Mouse (Mus musculus): ENCODE measurements around the gene Gpr137c. TPM values are rescaled to one million over a fixed set of nuclear protein-coding genes. Genes with fewer than 3 reads are reported as not detected.

The Gpr137c gene
- polyA plus RNA-seq, 1 experiment from 2014 or later, result 1.4 TPM

DNA sequence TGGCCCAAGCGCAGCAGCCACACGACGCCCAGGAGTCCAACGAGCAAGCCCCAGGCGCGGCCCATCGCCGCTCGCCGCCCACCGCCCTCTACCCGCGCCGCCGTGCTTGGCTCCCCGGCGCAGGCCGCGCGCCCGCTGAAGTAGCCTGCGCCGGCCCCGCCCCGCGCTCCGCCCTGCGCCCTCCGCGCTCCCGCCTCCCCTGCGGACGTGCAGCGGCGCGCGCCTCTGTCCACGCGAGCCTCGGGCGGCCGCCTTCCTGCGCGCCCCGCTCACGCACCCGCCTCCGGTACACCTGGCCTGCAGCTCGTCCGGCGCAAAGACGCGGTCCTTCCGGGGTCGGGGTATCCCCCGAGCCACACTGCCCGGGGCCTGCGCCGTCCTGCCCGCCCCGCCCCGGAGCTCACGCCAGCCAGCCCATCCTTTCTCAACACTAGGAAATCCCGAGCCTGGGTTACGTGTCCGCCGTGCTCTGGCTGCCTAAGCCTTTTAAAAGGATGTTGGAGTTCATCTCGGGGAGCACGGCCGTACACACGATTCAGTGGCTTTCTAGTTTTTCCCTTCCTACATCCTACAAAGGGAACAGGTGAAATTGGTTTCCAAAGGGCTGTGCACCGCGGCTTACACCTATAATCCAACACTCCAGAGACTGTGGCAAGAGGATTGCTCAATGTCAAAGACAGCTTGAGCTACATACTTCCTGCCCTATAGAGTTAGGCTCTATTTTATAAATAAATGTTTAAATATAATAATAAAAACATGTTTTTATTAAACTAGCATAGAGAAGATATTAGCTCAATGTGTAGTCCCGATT lies 99.1 kb downstream of the Gpr137c start, which contains the start of gene Ero1l:
Ero1l (minus strand) TSS at position 346 of the 811 bp plus-strand sequence.
- Histone ChIP-seq H3K4me3 (ENCODE audit: low read depth, low read length) (peak within 1 kb of the TSS; percentile 88), H3K36me3 (ENCODE audit: control insufficient read depth, insufficient read depth) (no peaks in the 10 kb centered on the region), H3K4me2 (replicated peaks; ENCODE audit: low read depth) (peak within 1 kb of the TSS; percentile 83), H3K9ac (ENCODE audit: low read depth, low read length) (peak within 1 kb of the TSS; percentile 88), H3K4me1 (replicated peaks; ENCODE audit: control insufficient read depth, insufficient read depth, low read length) (peaks cover 17% of the 10 kb centered on the region), H3K27me3 (replicated peaks; ENCODE audit: control insufficient read depth, insufficient read depth, low read length) (no peaks in the 10 kb centered on the region), H3K27ac (ENCODE audit: low read depth, low read length) (peak within 1 kb of the TSS; percentile 94), H3K9me3 (ENCODE audit: control insufficient read depth) (no peaks in the 10 kb centered on the region)
- no peak for TF ChIP-seq CTCF (IDR thresholded peaks at IDR 0.05; ENCODE audit: low read depth)
- ATAC-seq, result peak; percentile 90
- 2% methylated on average over 74 of the region's 74 CpGs for WGBS

DNA sequence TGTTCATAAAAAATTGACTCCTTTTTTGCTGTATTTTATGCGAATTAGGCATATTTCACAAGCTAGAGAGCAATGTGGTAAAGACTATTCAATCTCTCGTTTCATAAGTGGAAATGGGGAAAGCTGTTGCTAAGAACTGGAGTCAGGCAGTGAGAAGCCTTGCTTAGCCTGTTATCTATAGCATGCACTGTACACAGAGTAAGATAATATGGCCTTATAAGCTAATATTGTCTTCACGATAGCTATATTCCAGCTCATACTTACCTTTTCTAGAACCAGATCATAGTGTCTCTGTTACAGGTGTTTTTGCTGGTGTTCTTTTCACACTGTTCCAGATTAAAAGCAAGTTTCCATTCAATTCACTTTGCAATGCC lies 99.7 kb downstream of the Gpr137c start:
- Histone ChIP-seq H3K4me3 (ENCODE audit: low read depth, low read length) (no peak overlapping the region), H3K36me3 (ENCODE audit: control insufficient read depth, insufficient read depth) (no peaks in the 10 kb centered on the region), H3K27ac (ENCODE audit: low read depth, low read length) (peak overlapping the region; percentile 94; the same call in 1 of the 2 replicates), H3K9me3 (ENCODE audit: control insufficient read depth) (no peaks in the 10 kb centered on the region), H3K9ac (ENCODE audit: low read depth, low read length) (no peak overlapping the region), H3K4me1 (replicated peaks; ENCODE audit: control insufficient read depth, insufficient read depth, low read length) (peaks cover 17% of the 10 kb centered on the region), H3K4me2 (replicated peaks; ENCODE audit: low read depth) (peak overlapping the region; percentile 83; the same call in 1 of the 2 replicates), H3K27me3 (replicated peaks; ENCODE audit: control insufficient read depth, insufficient read depth, low read length) (no peaks in the 10 kb centered on the region)
- TF ChIP-seq CTCF (IDR thresholded peaks at IDR 0.05; ENCODE audit: low read depth), result no peak
- WGBS, result 45% methylated on average over 3 of the region's 3 CpGs
- no peak for ATAC-seq

DNA sequence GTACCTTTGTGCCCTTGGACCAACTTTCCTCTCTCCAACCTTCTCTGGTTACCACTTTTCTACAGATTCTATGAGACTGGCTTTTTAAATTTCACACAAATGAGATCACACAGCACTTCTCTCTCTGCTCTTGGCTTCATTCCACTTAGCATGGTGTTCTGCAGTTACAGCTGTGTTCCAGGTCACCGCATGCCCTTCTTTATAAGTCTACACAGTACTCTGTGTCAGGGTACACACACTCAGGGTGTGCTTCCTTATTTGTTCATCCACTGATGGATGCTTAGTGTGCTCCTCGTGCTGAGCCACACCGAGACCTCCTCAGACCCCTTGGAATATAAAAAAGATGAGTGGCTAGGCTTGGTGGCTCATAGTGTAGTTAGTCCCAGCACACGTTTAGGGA lies 100.6 kb downstream of the Gpr137c start:
- no peak overlapping the region for H3K4me3 ChIP-seq (ENCODE audit: low read depth, low read length)
- H3K9me3 ChIP-seq (ENCODE audit: control insufficient read depth), result no peaks in the 10 kb centered on the region
- ATAC-seq, result no peak
- no peaks in the 10 kb centered on the region for H3K36me3 ChIP-seq (ENCODE audit: control insufficient read depth, insufficient read depth)
- no peak overlapping the region for H3K9ac ChIP-seq (ENCODE audit: low read depth, low read length)
- TF ChIP-seq CTCF (IDR thresholded peaks at IDR 0.05; ENCODE audit: low read depth), result no peak
- H3K4me2 ChIP-seq (replicated peaks; ENCODE audit: low read depth), result no peak overlapping the region
- 79% methylated on average over 4 of the region's 4 CpGs for WGBS
- peaks cover 17% of the 10 kb centered on the region for H3K4me1 ChIP-seq (replicated peaks; ENCODE audit: control insufficient read depth, insufficient read depth, low read length)
- H3K27me3 ChIP-seq (replicated peaks; ENCODE audit: control insufficient read depth, insufficient read depth, low read length), result no peaks in the 10 kb centered on the region
- no peak overlapping the region for H3K27ac ChIP-seq (ENCODE audit: low read depth, low read length)

DNA sequence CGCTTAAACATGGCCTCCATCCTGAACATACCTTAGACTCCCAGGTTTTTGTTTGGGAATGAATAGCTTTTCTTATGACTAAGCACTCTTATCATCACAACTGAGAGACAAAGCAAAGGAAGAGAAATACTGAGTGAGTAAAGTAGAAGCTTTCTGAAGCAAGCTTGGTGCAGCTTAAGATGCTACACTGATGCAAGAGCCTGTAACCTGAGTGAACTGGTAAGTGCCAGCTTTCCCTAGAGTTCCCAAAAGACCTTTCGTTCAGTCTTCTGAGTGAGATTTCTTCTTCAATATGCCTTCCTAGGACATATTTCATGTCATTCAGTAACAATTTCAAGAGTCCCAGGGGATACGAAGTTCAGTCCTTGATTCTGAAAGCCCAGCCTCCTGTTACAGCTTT lies 101.5 kb downstream of the Gpr137c start:
- TF ChIP-seq CTCF (IDR thresholded peaks at IDR 0.05; ENCODE audit: low read depth), result no peak
- Histone ChIP-seq H3K9me3 (ENCODE audit: control insufficient read depth) (no peaks in the 10 kb centered on the region), H3K4me3 (ENCODE audit: low read depth, low read length) (no peak overlapping the region), H3K27ac (ENCODE audit: low read depth, low read length) (peak overlapping the region; percentile 76), H3K4me1 (replicated peaks; ENCODE audit: control insufficient read depth, insufficient read depth, low read length) (peaks cover 12% of the 10 kb centered on the region), H3K36me3 (ENCODE audit: control insufficient read depth, insufficient read depth) (no peaks in the 10 kb centered on the region), H3K27me3 (replicated peaks; ENCODE audit: control insufficient read depth, insufficient read depth, low read length) (no peaks in the 10 kb centered on the region), H3K4me2 (replicated peaks; ENCODE audit: low read depth) (no peak overlapping the region), H3K9ac (ENCODE audit: low read depth, low read length) (no peak overlapping the region)
- ATAC-seq, result no peak
- WGBS, result 80% methylated on average over 3 of the region's 3 CpGs

DNA sequence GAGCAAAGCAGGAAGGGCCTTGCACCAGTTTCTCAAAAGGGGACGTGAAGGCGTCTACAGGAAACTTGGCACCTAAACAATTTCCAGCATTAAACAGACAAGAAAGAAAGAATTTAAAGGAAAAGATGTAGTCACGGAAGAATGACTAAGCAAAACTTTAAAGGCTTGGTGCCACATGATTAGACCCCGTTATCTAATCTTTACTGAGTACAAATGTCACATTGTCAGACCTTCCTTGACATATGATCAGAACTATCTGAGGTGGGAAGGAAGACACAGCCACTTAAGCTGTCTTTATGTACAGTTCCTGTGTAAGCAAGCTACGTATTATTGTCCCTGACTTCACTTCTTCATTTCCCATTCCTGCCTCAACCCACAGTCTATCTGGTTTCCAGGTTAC lies 102.1 kb downstream of the Gpr137c start:
- no peak for TF ChIP-seq CTCF (IDR thresholded peaks at IDR 0.05; ENCODE audit: low read depth)
- H3K27me3 ChIP-seq (replicated peaks; ENCODE audit: control insufficient read depth, insufficient read depth, low read length), result no peaks in the 10 kb centered on the region
- H3K9me3 ChIP-seq (ENCODE audit: control insufficient read depth), result no peaks in the 10 kb centered on the region
- H3K36me3 ChIP-seq (ENCODE audit: control insufficient read depth, insufficient read depth), result no peaks in the 10 kb centered on the region
- H3K9ac ChIP-seq (ENCODE audit: low read depth, low read length), result no peak overlapping the region
- 37% methylated on average over 5 of the region's 5 CpGs for WGBS
- ATAC-seq, result peak; percentile 45
- H3K27ac ChIP-seq (ENCODE audit: low read depth, low read length), result peak overlapping the region; percentile 76
- H3K4me1 ChIP-seq (replicated peaks; ENCODE audit: control insufficient read depth, insufficient read depth, low read length), result peaks cover 12% of the 10 kb centered on the region; the same call in 1 of the 2 replicates
- peak overlapping the region; percentile 30; the same call in 1 of the 2 replicates for H3K4me2 ChIP-seq (replicated peaks; ENCODE audit: low read depth)
- H3K4me3 ChIP-seq (ENCODE audit: low read depth, low read length), result no peak overlapping the region

DNA sequence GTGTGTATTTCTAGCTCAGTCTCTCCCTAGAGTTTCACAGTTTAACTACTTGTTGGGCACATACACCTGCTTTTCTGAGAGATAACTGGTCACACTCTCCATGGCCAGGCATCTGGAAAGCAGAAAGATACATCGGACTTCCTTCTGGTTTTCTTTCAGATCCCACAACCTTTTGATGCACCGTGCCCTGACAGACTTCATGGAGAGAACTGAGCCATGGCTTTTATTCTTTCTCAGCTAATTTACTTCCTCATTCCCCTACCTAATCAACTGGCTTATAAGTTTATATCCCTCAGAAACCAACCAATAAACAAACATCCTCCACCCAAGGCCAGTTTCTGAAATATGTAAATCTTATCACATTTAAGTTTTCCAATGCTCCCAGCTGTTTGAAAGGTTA lies 102.9 kb downstream of the Gpr137c start:
- no peak for TF ChIP-seq CTCF (IDR thresholded peaks at IDR 0.05; ENCODE audit: low read depth)
- H3K4me1 ChIP-seq (replicated peaks; ENCODE audit: control insufficient read depth, insufficient read depth, low read length), result peaks cover 12% of the 10 kb centered on the region; the same call in 1 of the 2 replicates
- no peak overlapping the region for H3K9ac ChIP-seq (ENCODE audit: low read depth, low read length)
- WGBS, result 77% methylated on average over 2 of the region's 2 CpGs
- no peak overlapping the region for H3K4me2 ChIP-seq (replicated peaks; ENCODE audit: low read depth)
- H3K27ac ChIP-seq (ENCODE audit: low read depth, low read length), result peak overlapping the region; percentile 76; the same call in 1 of the 2 replicates
- no peak overlapping the region for H3K4me3 ChIP-seq (ENCODE audit: low read depth, low read length)
- ATAC-seq, result no peak
- H3K9me3 ChIP-seq (ENCODE audit: control insufficient read depth), result no peaks in the 10 kb centered on the region
- no peaks in the 10 kb centered on the region for H3K36me3 ChIP-seq (ENCODE audit: control insufficient read depth, insufficient read depth)
- no peaks in the 10 kb centered on the region for H3K27me3 ChIP-seq (replicated peaks; ENCODE audit: control insufficient read depth, insufficient read depth, low read length)
